Mouse (Mus musculus) lung, postnatal 0 days (tissue): Measurements from ENCODE around the gene Zfp638.

ENCODE experiments used
- CTCF ChIP-seq: IDR thresholded peaks from 2 replicates; pipeline ENCODE4 v1.5.1; 2016; ENCODE audit warnings: antibody characterized with exemption, mild to moderate bottlenecking
- EP300 ChIP-seq: IDR thresholded peaks from 2 replicates; pipeline ENCODE4 v1.6.1; 2016; ENCODE audit warnings: antibody characterized with exemption, mild to moderate bottlenecking, control low read depth

GRCm38 (mm10) chr6:83942806-83943205 is 75.9 kb downstream of the Zfp638 start:
- no peak for TF ChIP-seq CTCF
- TF ChIP-seq EP300: no peak
